Mouse (Mus musculus): ENCODE data around the gene Fam13c. TPM values are rescaled to one million over a fixed set of nuclear protein-coding genes. Genes with fewer than 3 reads are reported as not detected.

Fam13c gene
- 0.17 TPM for polyA plus RNA-seq (2017; shearing (Covaris generic))

DNA sequence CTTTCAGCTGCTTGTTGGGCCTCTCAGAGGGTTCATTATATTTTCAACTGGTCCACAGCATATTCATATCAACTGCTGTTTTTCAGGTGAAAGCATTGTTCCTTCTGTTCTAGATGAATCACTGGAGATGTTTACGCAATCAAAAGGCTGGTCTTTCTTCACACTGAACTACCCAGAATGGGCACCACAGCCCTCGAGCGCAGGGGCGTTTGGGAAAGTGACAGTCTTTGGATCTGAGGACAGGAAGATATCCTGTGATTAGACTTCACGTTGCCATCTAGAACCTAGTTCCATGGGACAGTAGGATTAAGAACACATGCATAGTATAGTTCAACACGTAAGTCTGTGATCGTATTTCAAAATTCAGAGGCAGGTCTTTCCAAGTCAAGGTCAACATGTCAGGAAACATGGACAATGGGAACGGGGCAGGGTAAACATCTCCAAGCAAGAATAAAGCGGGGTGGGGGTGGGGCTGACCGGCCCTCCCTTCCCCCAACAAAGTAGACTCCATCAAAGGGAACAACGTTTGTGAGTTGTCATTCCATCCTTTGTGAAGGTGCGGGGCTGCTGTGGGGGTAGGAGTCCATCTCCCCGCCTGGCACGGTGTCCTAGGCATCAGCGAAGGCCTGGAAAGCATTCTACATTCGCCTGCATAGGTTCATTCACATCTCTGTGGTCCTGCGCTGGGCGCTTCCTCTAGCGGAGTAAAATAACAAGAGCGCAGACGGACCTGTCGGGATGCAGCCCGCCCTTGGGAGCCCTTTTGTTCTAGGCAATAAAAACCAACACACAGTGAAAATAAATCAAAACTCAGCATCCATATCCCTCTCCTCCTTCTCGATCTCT, at the start of gene Fam13c:
Gene Fam13c (plus strand): TSS at position 806 of the 846 bp plus-strand sequence.

Other genes starting within 250 kb of the Fam13c start
- not detected for gene Mrln, start 235.8 kb upstream of the Fam13c start, polyA plus RNA-seq (2017; shearing (Covaris generic))
- gene Slc16a9, start 195.4 kb upstream of the Fam13c start, polyA plus RNA-seq (2017; shearing (Covaris generic)): not detected
- gene Phyhipl, start 215.5 kb downstream of the Fam13c start, polyA plus RNA-seq (2017; shearing (Covaris generic)): 0.40 TPM

Data from effector memory CD4-positive, alpha-beta T cell, adult 7 months (primary cell).